Mouse (Mus musculus) left cerebral cortex, postnatal 4 days (tissue): ENCODE measurements at regions not wholly inside any gene's neighbourhood (a gene's known extent, or its start where the extent isn't known, plus 50 kb on each side); places are given as distances from the start of the nearest gene placed in this dataset.

Source experiments
- DNase-seq: peaks from one replicate; pipeline ENCODE4 v3.0.0-alpha.2; 2022
- intact Hi-C: fragments of 180-260 bp; cut with DNase I; formaldehyde crosslinking; loops from one replicate; pipeline ENCODE4 v1.15.1; 2025

GRCm38 (mm10) chr11:26826194-26826593 is 232.4 kb upstream of the Vrk2 start:
- no peak for DNase-seq
- intact Hi-C loops: no loop called here

- DNase-seq: peak; percentile 60
- intact Hi-C loops: no loop called here
Observed at GRCm38 (mm10) chr11:26824080-26824727, 230.4 kb upstream of the Vrk2 start.

DNA sequence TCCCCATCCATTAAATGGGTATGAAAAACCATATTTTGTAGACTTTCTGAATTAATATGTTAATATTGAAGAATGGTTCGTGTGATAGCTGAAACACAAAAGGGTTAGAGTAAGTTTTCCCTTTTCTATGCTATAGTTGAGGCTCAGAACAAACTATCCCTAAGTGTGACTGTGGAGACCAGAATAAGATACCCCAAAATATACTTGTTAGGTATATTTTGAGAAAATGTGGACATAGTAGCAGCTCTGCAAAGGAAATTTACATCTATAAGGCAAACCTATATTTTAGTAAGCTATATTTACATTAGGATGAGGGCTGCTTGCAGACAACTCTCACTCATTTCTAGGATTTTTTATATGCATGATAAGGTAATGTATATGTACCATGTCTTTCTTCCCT is 227.3 kb upstream of the Vrk2 start:
- DNase-seq: no peak
- intact Hi-C loops: no loop called here

- intact Hi-C loops: no loop called here
Observed at GRCm38 (mm10) chr11:26817316-26817715, 223.5 kb upstream of the Vrk2 start.

DNA sequence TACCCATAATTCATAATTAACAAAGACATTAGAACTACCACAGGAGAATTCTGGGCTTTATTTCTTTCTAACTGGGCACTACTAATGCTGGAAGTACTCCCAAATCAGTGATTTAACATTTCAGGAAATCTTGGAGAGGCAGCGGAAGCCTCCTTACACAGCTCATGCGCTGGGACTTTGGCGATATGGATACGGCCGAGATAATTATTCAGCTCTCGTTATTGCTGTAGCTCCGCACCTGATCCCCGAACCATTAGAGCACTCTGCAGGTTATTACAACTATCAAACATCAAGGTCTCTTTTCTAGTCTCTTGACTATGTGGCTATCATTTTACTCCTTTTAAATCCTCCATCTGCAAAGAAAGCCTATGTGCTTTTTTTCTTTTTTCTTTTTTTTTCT is 221.3 kb upstream of the Vrk2 start:
- intact Hi-C loops: no loop called here
- DNase-seq: no peak

More at GRCm38 (mm10) chr11:26817316-26817715, 223.5 kb upstream of the Vrk2 start:
- DNase-seq: no peak

GRCm38 (mm10) chr11:26814601-26815000 is 220.8 kb upstream of the Vrk2 start:
- intact Hi-C loops: no loop called here
- no peak for DNase-seq

DNA sequence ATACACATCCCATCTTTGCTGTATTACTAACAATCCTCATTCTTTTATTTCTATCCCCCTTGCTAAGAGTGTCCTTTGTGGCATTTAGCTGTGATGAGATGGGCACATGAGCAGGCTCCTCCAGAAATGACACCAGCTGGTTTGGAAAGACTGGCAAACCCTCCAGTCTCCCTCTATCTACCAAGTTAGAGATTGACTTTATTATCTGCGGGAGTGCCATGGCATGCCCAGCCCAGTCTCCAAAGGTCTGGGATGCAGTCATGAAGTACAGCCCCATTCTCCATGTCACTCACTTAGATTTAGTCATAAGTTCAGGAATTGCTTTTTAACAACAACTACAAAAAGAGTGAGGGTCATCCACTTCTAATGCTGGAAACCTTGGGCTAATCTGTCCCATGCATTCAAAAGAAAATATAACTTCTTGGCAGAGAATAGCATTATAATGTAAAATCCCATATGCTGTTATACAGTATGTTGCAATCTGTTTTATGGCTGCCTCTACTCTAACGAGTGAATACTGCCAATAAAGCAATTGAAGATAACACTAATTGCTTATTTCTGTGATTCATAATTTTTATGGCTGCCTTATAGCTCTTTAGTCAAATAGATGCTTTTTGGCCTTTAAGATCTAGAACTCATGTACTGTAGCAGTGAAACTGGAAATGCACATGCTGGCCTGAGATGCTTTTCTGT is 208.6 kb upstream of the Vrk2 start:
- DNase-seq: no peak
- intact Hi-C loops: loop anchor here (10.0 kb wide), 1 partner anchor 162 kb away; no protein-coding TSS in a partner anchor

GRCm38 (mm10) chr11:26800296-26800695 is 206.5 kb upstream of the Vrk2 start:
- intact Hi-C loops: loop anchor here (10.0 kb wide), 1 partner anchor 165 kb away; no protein-coding TSS in a partner anchor
- no peak for DNase-seq

- intact Hi-C loops: no loop called here
- no peak for DNase-seq
Observed at GRCm38 (mm10) chr11:26794629-26794966, 200.8 kb upstream of the Vrk2 start.

DNA sequence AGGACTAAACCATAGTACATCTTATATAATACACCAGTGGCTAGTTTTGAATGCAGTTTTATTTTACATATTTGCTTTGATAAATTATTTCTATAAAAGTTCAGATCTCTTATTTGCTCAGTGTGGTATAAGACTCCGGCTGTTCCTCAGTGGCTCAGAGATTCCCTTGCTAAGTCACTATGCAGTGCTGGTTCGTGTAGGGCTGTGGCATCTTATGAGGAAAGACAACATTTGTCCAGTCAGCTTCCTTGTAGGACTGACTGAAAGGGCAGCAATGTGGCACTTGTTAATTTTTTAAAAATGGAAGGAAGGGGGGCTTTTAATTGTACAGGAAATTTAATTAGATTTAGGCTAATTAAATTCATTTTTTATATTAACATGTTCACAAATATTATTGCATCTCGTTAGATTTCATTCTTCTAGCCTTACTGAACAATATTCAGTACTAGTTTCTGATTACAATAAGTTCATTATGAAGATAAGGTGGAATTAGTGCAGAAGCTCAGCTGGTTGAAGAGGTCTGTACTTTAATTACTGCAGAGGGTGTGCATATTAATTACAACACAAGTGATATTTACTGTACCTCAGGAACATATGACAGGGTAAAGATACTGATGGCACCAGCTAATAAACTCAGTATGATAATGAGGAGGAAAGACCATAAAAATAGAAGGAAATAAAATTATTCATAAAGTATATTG is 200.3 kb upstream of the Vrk2 start:
- intact Hi-C loops: no loop called here
- DNase-seq: no peak

DNA sequence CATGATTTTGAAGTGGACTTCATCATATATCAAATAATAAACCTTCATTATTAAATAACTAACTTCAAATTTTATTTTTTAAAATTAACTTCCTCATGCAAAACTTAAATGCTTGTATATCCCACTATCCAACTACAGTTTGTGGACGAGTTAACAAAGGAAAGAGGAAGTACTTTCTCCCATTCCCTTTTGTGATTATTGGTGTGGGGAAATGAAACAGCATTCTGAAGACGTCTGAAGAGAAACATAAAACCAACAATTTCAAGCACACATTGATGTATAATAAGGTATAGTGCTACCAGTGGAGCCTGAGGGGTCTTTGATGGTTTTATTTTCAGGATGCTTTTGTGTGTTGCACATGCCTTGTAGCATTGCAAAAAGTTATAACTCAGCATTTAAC is 195.5 kb upstream of the Vrk2 start:
- intact Hi-C loops: no loop called here
- DNase-seq: no peak

GRCm38 (mm10) chr11:26785164-26785563 is 191.4 kb upstream of the Vrk2 start:
- intact Hi-C loops: no loop called here
- no peak for DNase-seq

GRCm38 (mm10) chr11:26773122-26773796 is 179.5 kb upstream of the Vrk2 start:
- DNase-seq: no peak
- intact Hi-C loops: loop anchor here (10.0 kb wide), 1 partner anchor 178 kb away; the partner anchor contains the start of genes Gm6899 and Vrk2

DNA sequence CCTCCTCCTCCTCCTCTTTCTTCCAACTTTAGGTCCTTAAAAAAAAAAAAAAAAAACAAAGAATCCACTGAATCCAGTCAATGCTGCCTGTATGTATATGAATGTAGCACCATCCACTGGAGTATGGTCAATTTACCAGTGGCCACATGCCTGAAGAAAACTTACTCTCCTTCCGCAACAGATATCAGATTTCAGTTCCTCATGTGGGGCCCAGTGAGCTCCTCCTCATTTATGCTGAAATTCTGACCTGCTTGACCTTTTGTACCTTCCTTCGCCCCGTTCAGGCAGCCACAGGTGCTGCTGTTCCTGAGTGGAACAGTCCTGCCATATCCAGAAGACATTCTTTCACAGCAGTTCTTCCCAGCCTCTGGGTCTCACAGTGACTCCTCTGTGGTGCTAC is 161.8 kb upstream of the Vrk2 start:
- intact Hi-C loops: no loop called here
- DNase-seq: no peak

- intact Hi-C loops: no loop called here
- DNase-seq: no peak
Observed at GRCm38 (mm10) chr11:26753616-26754015, 159.8 kb upstream of the Vrk2 start.

- intact Hi-C loops: loop anchor here (10.0 kb wide), 1 partner anchor 157 kb away; no protein-coding TSS in a partner anchor
- no peak for DNase-seq
Observed at GRCm38 (mm10) chr11:26742235-26742634, 148.4 kb upstream of the Vrk2 start.

- DNase-seq: no peak
- intact Hi-C loops: loop anchor here (10.0 kb wide), 1 partner anchor 155 kb away; no protein-coding TSS in a partner anchor
Observed at GRCm38 (mm10) chr11:26739732-26740131, 145.9 kb upstream of the Vrk2 start.

DNA sequence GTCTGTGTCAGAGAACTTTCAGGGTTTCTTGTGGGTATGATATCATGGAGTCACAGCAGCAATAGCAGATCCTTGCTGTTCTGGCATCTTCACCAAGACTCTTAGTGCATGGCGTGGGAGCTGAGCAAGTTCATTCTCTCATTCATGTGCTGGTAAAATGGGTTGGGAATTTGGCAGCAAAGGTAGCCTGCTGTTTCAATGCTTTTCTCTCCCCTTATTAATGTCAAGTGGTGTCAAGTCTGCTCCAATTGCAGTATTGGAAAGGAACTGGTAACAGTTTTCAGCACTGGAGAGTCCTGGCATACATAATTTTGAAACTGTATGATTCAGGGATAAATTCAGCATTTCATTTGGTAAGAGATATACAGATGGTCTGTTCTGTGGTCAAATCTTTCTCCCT is 133.2 kb upstream of the Vrk2 start:
- intact Hi-C loops: no loop called here
- DNase-seq: no peak

DNA sequence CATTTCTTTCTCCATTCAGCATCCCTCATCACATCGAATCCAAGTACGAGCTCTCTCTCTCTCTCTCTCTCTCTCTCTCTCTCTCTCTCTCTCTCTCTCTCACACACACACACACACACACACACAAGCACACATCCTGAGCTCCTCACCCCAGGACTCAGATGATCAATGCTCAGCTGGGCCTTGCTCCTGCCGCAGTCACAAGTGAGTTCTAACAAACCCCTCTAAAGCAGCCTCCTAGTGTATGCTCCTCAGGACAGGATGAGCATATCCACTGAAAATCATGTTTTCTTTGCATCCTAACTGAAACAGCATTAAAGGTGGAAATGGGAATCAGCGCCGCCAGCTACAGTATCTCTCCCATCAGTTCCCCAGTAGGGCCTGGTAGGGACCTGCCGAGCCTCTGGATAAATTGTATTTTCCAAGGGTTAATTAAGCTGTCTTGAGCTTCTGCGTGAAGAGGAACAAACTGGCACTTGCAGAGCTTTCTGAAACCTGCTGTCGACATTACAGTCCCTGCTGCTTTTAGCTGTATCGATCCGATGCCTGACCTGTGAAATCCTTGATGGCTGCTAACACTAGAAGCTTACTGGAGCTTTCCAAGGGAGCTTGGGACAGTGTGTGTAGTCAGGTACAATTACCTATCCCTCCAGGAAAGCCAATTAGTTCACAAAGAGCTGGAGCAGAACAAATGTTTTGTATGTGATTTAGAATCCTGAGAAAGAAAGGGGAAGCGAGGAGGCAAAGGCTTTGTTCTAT is 131.3 kb upstream of the Vrk2 start:
- DNase-seq: no peak
- intact Hi-C loops: no loop called here

GRCm38 (mm10) chr11:26722292-26722691 is 128.5 kb upstream of the Vrk2 start:
- DNase-seq: no peak
- intact Hi-C loops: no loop called here
